Mouse (Mus musculus) inflammation-experienced regulatory T-cells, adult 6 months (primary cell): ENCODE data around the gene Plekhd1. TPM values are rescaled to one million over a fixed set of nuclear protein-coding genes. Genes with fewer than 3 reads are reported as not detected.

ENCODE experiments used
- ATAC-seq: one replicate; pipeline ENCODE4 v1.8.0; 2017
- polyA plus RNA-seq, 3 experiments: library from polyadenylated mRNA; unstranded; fragments of 100-300 nt; shearing (Covaris generic); gene quantifications; one replicate each; pipeline ENCODE4 v1.2.1; 2017

Plekhd1 gene
- polyA plus RNA-seq, 3 experiments from 2014 or later = 1.5 to 2.4 TPM; not detected in 1

- ATAC-seq = no peak
Measured at GRCm38 (mm10) chr12:80757751-80758558, 65.6 kb downstream of the Plekhd1 start.

GRCm38 (mm10) chr12:80758559-80759386, 66.4 kb downstream of the Plekhd1 start:
- no peak for ATAC-seq

GRCm38 (mm10) chr12:80759387-80759712, 67.0 kb downstream of the Plekhd1 start:
- no peak for ATAC-seq

- peak; percentile 8 for ATAC-seq
Measured at GRCm38 (mm10) chr12:80759713-80760395, 67.5 kb downstream of the Plekhd1 start.

GRCm38 (mm10) chr12:80760396-80760801, 68.0 kb downstream of the Plekhd1 start, which contains the start of gene Ccdc177:
Ccdc177 (minus strand) TSS chr12:80760687.
- ATAC-seq = peak; percentile 83

GRCm38 (mm10) chr12:80762982-80763381, 70.6 kb downstream of the Plekhd1 start:
- no peak for ATAC-seq

- no peak for ATAC-seq
Measured at GRCm38 (mm10) chr12:80764116-80764515, 71.7 kb downstream of the Plekhd1 start.

GRCm38 (mm10) chr12:80769697-80770096, 77.3 kb downstream of the Plekhd1 start:
- ATAC-seq = peak; percentile 58

Other genes starting within 250 kb of the Plekhd1 start
- gene Exd2, start 229.5 kb upstream of the Plekhd1 start, polyA plus RNA-seq = 10 to 100 TPM; 17.8 to 30.0 (median 25.9) TPM
- gene Galnt16, start 174.3 kb upstream of the Plekhd1 start, polyA plus RNA-seq = 1 to 10 TPM in 1 of 3 experiments, under 1 TPM in 1, not detected in 1; 0.70 to 1.6 TPM
- gene Slc39a9, start 48.7 kb upstream of the Plekhd1 start, polyA plus RNA-seq = 10 to 100 TPM; 22.2 to 22.7 (median 22.5) TPM
- gene Erh, start 48.2 kb upstream of the Plekhd1 start, polyA plus RNA-seq = 100 to 1,000 TPM; 131 to 147 (median 146) TPM
- not detected for gene Ccdc177, start 68.1 kb downstream of the Plekhd1 start, polyA plus RNA-seq
- gene Susd6, start 97.9 kb downstream of the Plekhd1 start, polyA plus RNA-seq = 10 to 100 TPM; 21.2 to 32.8 (median 26.7) TPM